Mouse (Mus musculus): ENCODE results near the gene Olfr68.
"Not testable (repeated sequence)": the region's sequence is repeated elsewhere in the genome, so short reads cannot be mapped to it uniquely, and the experiment has no call there.

Olfr68 gene

DNA sequence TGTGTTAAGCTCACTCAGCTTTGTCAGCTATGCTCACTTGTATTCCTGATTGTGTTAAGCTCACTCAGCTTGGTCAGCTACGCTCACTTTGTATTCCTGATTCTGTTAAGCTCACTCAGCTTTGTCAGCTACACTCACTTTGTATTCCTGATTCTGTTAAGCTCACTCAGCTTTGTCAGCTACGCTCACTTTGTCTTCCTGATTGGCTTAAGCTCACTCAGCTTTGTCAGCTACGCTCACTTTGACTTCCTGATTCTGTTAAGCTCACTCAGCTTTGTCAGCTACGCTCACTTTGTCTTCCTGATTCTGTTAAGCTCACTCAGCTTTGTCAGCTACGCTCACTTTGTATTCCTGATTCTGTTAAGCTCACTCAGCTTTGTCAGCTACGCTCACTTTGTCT is 17.3 kb downstream of the Olfr68 start:
- DNase-seq, result not testable (repeated sequence)

DNA sequence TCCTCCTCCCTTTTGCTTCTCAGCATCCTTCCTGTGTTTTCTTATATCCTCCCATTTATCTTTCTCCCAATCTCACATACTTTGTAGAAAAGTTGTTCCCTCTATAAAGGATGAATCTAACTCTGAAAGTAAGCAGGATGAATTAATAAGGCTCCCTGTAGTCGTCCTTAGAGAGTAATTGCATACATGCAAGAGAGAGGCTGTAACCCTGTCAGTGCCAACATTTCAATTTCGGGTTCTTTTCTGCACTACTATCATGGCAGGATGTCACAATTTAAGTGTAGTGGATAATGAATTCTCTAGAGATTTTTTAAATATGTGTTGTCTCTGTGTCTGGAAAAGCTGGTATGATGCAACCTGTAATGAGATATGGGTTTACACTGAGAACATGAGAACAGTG is 22.3 kb downstream of the Olfr68 start, which contains the start of gene Olfr630:
Gene Olfr630, minus strand, starts transcription at position 101 of the 400 bp plus-strand sequence.
- DNase-seq, result no peak

DNA sequence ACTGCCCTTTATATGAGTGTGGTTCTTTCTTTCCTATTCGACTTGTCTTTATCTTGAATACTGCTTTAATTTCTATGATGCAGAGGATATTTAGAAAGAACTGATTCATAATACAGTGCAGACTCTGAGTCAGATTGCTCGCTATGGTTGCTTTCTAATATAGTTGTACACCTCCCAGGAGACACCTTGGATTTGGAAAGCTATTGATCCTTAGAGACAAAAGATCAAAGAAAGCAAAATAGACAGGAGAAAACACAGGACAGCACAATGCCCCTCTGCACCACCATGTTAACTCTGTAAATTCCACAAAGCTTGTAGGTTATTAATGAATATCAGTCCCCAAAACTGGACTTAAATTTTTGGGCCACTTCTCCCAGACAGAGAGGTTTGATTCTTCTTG is 34.7 kb downstream of the Olfr68 start, which contains the start of gene Olfr629:
Gene Olfr629, minus strand, starts transcription at position 101 of the 400 bp plus-strand sequence.
- DNase-seq, result no peak

DNA sequence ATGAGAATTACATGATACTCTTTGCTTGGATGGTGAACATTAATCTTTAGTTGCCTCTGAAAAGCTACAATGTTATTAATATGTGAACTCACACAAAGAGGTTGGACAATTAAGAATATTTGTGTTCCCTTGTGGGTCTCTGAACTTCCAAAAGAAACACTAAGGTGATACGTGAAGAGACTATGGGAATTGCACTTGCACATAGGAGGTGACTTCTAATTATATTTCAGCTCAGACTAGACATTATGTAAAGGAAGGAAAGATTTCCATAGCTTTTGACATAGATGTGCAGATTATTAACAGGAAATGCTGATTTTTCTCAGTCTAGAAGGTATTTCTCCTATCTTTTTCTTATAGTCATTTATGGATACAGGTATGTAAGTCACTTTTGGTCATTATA is 49.4 kb downstream of the Olfr68 start, which contains the start of gene Olfr628:
Gene Olfr628, plus strand, starts transcription at position 301 of the 400 bp plus-strand sequence.
- no peak for DNase-seq

All from cerebellum, adult 18-20 months (tissue).